Mouse (Mus musculus) MEL (cell line): ENCODE data around the gene Uggt2. TPM values are rescaled to one million over a fixed set of nuclear protein-coding genes. Genes with fewer than 3 reads are reported as not detected.

Experiments
- DNase-seq: peaks from one replicate; pipeline ENCODE4 v3.0.0; 2011; ENCODE audit warnings: low read depth, low spot score
- H3K27ac ChIP-seq: 2 replicates; pipeline ENCODE4 v1.5.1; 2012; ENCODE audit warnings: low read depth, mild to moderate bottlenecking, control low read depth, low read length, moderate library complexity; ENCODE audit not compliant: control insufficient read depth
- H3K27me3 ChIP-seq, 2 experiments: fragments of 150-350 bp in 1 of 2; sonication (generic) in 1 of 2; 2 replicates each; pipeline ENCODE4 v1.6.1; 2012; ENCODE audit warnings: low read length in 2 of 2, mild to moderate bottlenecking in 2 of 2, improper control_type of control experiment in 1 of 2, moderate library complexity in 1 of 2; ENCODE audit not compliant: insufficient read depth in 2 of 2, control insufficient read depth in 1 of 2
- H3K36me3 ChIP-seq, 2 experiments: 2 replicates each; pipeline ENCODE4 v1.6.1; 2012 to 2014; ENCODE audit warnings: low read length in 2 of 2, improper control_type of control experiment in 1 of 2, inconsistent platforms in 1 of 2, mild to moderate bottlenecking in 1 of 2; ENCODE audit not compliant: insufficient read depth in 2 of 2, control insufficient read depth in 1 of 2
- H3K4me1 ChIP-seq, 2 experiments: fragments of 150-350 bp in 1 of 2; sonication (generic) in 1 of 2; 2 replicates each; pipeline ENCODE4 v1.6.1; 2012; ENCODE audit warnings: low read length in 2 of 2, improper control_type of control experiment in 1 of 2, mild to moderate bottlenecking in 1 of 2; ENCODE audit not compliant: insufficient read depth in 2 of 2, control insufficient read depth in 1 of 2
- H3K4me3 ChIP-seq, 2 experiments: fragments of 150-350 bp in 1 of 2; sonication (generic) in 1 of 2; 2 replicates each; pipeline ENCODE4 v1.5.1; 2012; ENCODE audit warnings: low read depth in 2 of 2, low read length in 2 of 2, mild to moderate bottlenecking in 2 of 2, moderate library complexity in 2 of 2, control low read depth in 1 of 2, improper control_type of control experiment in 1 of 2; ENCODE audit not compliant: control insufficient read depth in 1 of 2, insufficient read depth in 1 of 2
- H3K79me2 ChIP-seq: 2 replicates; pipeline ENCODE4 v1.6.1; 2012; ENCODE audit warnings: mild to moderate bottlenecking, low read length, moderate library complexity; ENCODE audit not compliant: control insufficient read depth, poor library complexity, insufficient read depth
- H3K9ac ChIP-seq: 2 replicates; pipeline ENCODE4 v1.6.1; 2012; ENCODE audit warnings: low read depth, mild to moderate bottlenecking, control low read depth, low read length, moderate library complexity; ENCODE audit not compliant: control insufficient read depth, poor library complexity, severe bottlenecking
- H3K9me3 ChIP-seq: fragments of 150-350 bp; sonication (generic); replicated peaks from 2 replicates; pipeline ENCODE4 v1.6.1; 2012; ENCODE audit warnings: mild to moderate bottlenecking, low read length, improper control_type of control experiment, moderate library complexity; ENCODE audit not compliant: insufficient read depth
- BHLHE40 ChIP-seq: IDR thresholded peaks from 2 replicates; pipeline ENCODE4 v1.6.1; 2012; ENCODE audit warnings: low read depth, mild to moderate bottlenecking, inconsistent platforms, low read length, improper control_type of control experiment, borderline replicate concordance
- CHD1 ChIP-seq: IDR thresholded peaks from 2 replicates; pipeline ENCODE4 v1.6.1; 2012; ENCODE audit warnings: low read depth, mild to moderate bottlenecking, inconsistent platforms, low read length, improper control_type of control experiment
- CTCF ChIP-seq, 3 experiments: IDR thresholded peaks in 2 of 3; conservative IDR thresholded peaks in 1 of 3; 2 replicates each; pipeline ENCODE4 v1.5.1; 2011 to 2012; ENCODE audit warnings: low read length in 3 of 3, low read depth in 2 of 3, mild to moderate bottlenecking in 2 of 3, improper control_type of control experiment in 1 of 3, inconsistent platforms in 1 of 3, mixed read lengths in 1 of 3, moderate library complexity in 1 of 3; ENCODE audit not compliant: control insufficient read depth in 1 of 3, insufficient read depth in 1 of 3, poor library complexity in 1 of 3, severe bottlenecking in 1 of 3
- E2F4 ChIP-seq: IDR thresholded peaks from 2 replicates; pipeline ENCODE4 v1.6.1; 2011; ENCODE audit warnings: low read depth, low read length, improper control_type of control experiment, borderline replicate concordance
- ELF1 ChIP-seq: IDR thresholded peaks from 2 replicates; pipeline ENCODE4 v1.6.1; 2014; ENCODE audit warnings: low read depth, mild to moderate bottlenecking, inconsistent platforms, low read length, improper control_type of control experiment, moderate library complexity
- ETS1 ChIP-seq: IDR thresholded peaks from 2 replicates; pipeline ENCODE4 v1.6.1; 2012; ENCODE audit warnings: low read depth, mild to moderate bottlenecking, inconsistent platforms, low read length, improper control_type of control experiment, moderate library complexity
- GABPA ChIP-seq: IDR thresholded peaks from 2 replicates; pipeline ENCODE4 v1.6.1; 2012; ENCODE audit warnings: low read depth, mild to moderate bottlenecking, inconsistent platforms, low read length, improper control_type of control experiment, moderate library complexity
- JUND ChIP-seq: IDR thresholded peaks from 2 replicates; pipeline ENCODE4 v1.6.1; 2011; ENCODE audit warnings: low read depth, mild to moderate bottlenecking, improper control_type of control experiment, low read length
- MYB ChIP-seq: IDR thresholded peaks from 2 replicates; pipeline ENCODE4 v1.6.1; 2011; ENCODE audit warnings: mild to moderate bottlenecking, low read depth, low read length, improper control_type of control experiment
- POLR2AphosphoS2 ChIP-seq: IDR thresholded peaks from 2 replicates; pipeline ENCODE4 v1.6.1; 2011; ENCODE audit warnings: low read length, improper control_type of control experiment
- POLR2AphosphoS5 ChIP-seq: IDR thresholded peaks from 2 replicates; pipeline ENCODE4 v1.6.1; 2012; ENCODE audit warnings: low read depth, borderline replicate concordance, mild to moderate bottlenecking, inconsistent platforms, low read length, moderate library complexity, mixed read lengths
- RAD21 ChIP-seq: IDR thresholded peaks from 2 replicates; pipeline ENCODE4 v1.6.1; 2011; ENCODE audit warnings: mild to moderate bottlenecking, low read depth, low read length, improper control_type of control experiment
- SMC3 ChIP-seq: IDR thresholded peaks from 2 replicates; pipeline ENCODE4 v1.6.1; 2011; ENCODE audit warnings: low read depth, low read length, improper control_type of control experiment
- TCF12 ChIP-seq: IDR thresholded peaks from 2 replicates; pipeline ENCODE4 v1.6.1; 2014; ENCODE audit warnings: low read depth, mild to moderate bottlenecking, inconsistent platforms, low read length, improper control_type of control experiment, moderate library complexity
- ZKSCAN1 ChIP-seq: IDR thresholded peaks from 2 replicates; pipeline ENCODE4 v1.6.1; 2012; ENCODE audit warnings: low read depth, mild to moderate bottlenecking, inconsistent platforms, low read length, improper control_type of control experiment, moderate library complexity
- ZMIZ1 ChIP-seq: IDR thresholded peaks from 2 replicates; pipeline ENCODE4 v1.6.1; 2012; ENCODE audit warnings: low read depth, mild to moderate bottlenecking, inconsistent platforms, low read length, improper control_type of control experiment, moderate library complexity
- ZNF384 ChIP-seq: IDR thresholded peaks from 2 replicates; pipeline ENCODE4 v1.6.1; 2012; ENCODE audit warnings: low read depth, mild to moderate bottlenecking, inconsistent platforms, low read length, improper control_type of control experiment
- polyA plus RNA-seq, 2 experiments: library from polyadenylated mRNA; stranded (reverse) in 1 of 2; unstranded in 1 of 2; fragments of >175 nt in 1 of 2; fragments of >200 nt in 1 of 2; gene quantifications; 2 replicates each; pipeline versions ENCODE4 v1.2.1 to v1.2.4; 2012; ENCODE audit warnings: low replicate concordance in 2 of 2, low read depth in 1 of 2; ENCODE audit not compliant: insufficient read length in 2 of 2, insufficient read depth in 1 of 2, missing spikeins in 1 of 2
- total RNA-seq: library from RNA; depleted of rRNA; stranded (reverse); fragments of 300-350 nt; gene quantifications from 2 replicates; pipeline ENCODE4 v1.2.3, GENCODE M21; 2012

Uggt2 gene
- total and polyA plus RNA-seq, 3 experiments: 0.23 to 0.31 TPM; not detected in 1

- DNase-seq: peak; percentile 48
- no peaks in the 10 kb centered on the region for H3K79me2 ChIP-seq
- TF ChIP-seq ZMIZ1: no peak
- peak; percentile 57 for TF ChIP-seq RAD21
- TF ChIP-seq CTCF (IDR thresholded peaks at IDR 0.05 in 2 of 3, conservative IDR thresholded peaks at IDR 0.05 in 1 of 3; ENCODE audit: control insufficient read depth in 1 of 3, insufficient read depth in 1 of 3, low read depth in 2 of 3, low read length in 3 of 3, poor library complexity in 1 of 3, severe bottlenecking in 1 of 3): peak; percentile 29 to 47 (median 39)
Measured at GRCm38 (mm10) chr14:119003320-119003719, 95.9 kb downstream of the Uggt2 start.

DNA sequence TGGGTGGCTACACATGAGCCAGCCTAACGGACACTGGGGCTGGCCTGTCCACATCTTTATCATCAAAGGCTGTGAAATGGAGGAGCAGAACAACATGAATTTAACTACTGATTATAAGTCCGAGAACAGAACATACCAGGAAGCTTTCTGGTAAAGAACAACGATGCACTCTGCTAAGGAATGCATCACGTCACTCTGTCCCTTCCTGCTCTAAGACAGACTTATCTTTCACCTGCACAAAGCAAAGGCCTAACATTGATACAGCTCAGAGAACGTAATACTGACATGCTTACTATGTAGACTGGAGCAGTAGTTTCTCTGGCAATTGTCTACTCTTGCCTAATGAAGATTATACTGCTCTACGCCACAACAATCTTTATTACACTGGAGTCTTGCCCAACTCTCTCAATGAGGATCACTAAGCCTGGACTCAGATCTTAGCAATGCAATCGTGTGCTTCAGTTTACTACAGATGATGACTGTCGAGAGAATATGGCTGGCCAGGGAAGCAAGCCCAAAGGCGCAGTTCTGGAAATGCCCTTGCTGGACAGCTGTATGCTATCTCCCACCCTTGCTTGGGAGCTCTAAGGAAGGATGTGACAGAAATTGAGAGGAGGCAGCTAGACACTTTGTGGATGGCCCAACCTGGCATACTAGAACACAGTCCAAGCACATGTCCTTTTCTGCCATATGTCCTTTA, 103.9 kb downstream of the Uggt2 start:
- H3K79me2 ChIP-seq: no peaks in the 10 kb centered on the region
- no peaks in the 10 kb centered on the region for H3K27me3 ChIP-seq
- no peaks in the 10 kb centered on the region for H3K36me3 ChIP-seq
- H3K9me3 ChIP-seq: no peaks in the 10 kb centered on the region
- no peak overlapping the region for H3K27ac ChIP-seq
- no peak overlapping the region for H3K4me3 ChIP-seq
- no peak for DNase-seq
- H3K9ac ChIP-seq: no peak overlapping the region
- H3K4me1 ChIP-seq: no peaks in the 10 kb centered on the region
- TF ChIP-seq ZNF384 (no peak), ELF1 (no peak), MYB (no peak), RAD21 (no peak), TCF12 (no peak), SMC3 (no peak), ZKSCAN1 (no peak), POLR2AphosphoS5 (no peak), E2F4 (no peak), BHLHE40 (no peak), POLR2AphosphoS2 (no peak), CHD1 (no peak), GABPA (no peak), ETS1 (no peak), JUND (no peak)

More at GRCm38 (mm10) chr14:119003320-119003719, 95.9 kb downstream of the Uggt2 start:
- H3K27me3 ChIP-seq: no peaks in the 10 kb centered on the region
- no peak overlapping the region for H3K4me3 ChIP-seq
- no peaks in the 10 kb centered on the region for H3K4me1 ChIP-seq
- H3K36me3 ChIP-seq: no peaks in the 10 kb centered on the region
- no peak overlapping the region for H3K9ac ChIP-seq
- H3K9me3 ChIP-seq: no peaks in the 10 kb centered on the region
- no peak overlapping the region for H3K27ac ChIP-seq
